Mouse (Mus musculus): ENCODE results near the gene Ube2c.

The Ube2c gene

GRCm38 (mm10) chr2:164769258-164770037 is at the start of gene Ube2c:
Gene Ube2c, plus strand, starts transcription at chr2:164769898.
- DNase-seq (ENCODE audit: low read depth in 1 of 2, low spot score in 2 of 2) = peak; percentile 94

- DNase-seq (ENCODE audit: low read depth in 1 of 2, low spot score in 2 of 2) = no peak
These were observed 46.4 kb upstream of the Ube2c start for GRCm38 (mm10) chr2:164723276-164723675.

DNA sequence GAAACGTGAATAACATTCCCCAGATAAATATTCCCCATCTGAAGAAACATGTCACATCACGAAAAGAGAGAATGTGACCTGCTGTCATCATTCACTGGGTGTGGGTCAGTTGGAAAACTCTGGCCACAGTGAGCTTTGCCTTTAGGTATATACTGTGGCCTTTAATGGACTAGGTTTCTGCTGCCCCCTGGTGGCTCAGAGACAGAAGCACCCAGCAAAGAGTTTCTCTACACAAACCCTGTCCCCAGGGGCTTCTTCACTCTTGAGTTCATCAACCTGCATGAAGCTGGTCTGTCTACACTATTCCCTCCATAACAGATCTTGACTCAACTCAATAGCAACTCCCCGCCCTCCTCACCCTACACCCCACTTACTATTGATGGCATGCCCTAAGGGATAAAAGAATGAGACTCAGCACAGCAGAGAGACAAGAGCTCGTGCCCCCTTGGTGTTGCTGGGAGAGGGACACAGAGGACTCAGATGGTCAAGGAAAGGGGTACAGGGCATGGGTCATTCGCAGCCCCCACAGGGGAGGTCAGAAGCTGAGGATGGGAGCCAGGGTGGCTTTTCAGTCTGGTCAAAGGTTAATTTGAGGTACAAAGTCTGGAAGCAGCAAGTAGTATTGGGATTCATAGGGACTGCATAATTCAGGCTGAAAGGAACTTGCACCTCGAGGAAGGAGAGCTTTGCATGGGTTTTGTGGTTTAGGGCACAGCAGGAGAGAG is 43.6 kb upstream of the Ube2c start:
- DNase-seq (ENCODE audit: low read depth in 1 of 2, low spot score in 2 of 2) = peak in 1 of 2 experiments; percentile 13

DNA sequence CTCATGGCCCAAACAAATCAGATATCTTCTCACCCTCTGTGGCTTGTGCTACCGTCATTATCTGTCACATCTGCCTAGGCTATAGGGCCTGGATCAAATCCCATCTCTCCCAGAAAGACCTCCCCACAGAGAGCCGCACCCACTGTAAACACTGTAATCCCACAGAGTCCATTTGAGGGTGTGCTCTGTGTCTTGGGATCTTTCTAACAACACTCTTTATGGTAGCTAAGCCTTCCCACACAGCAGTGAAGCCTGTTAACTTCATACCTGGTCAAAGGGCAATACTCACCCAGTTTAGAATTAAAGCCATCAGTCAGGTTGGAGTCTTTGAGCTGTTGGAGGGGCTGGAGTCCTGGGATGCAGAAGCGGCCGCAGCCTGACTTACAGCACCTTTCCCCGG is 38.0 kb upstream of the Ube2c start:
- no peak for DNase-seq (ENCODE audit: low read depth in 1 of 2, low spot score in 2 of 2)

GRCm38 (mm10) chr2:164733259-164733658 is 36.4 kb upstream of the Ube2c start:
- DNase-seq (ENCODE audit: low read depth in 1 of 2, low spot score in 2 of 2) = no peak

DNA sequence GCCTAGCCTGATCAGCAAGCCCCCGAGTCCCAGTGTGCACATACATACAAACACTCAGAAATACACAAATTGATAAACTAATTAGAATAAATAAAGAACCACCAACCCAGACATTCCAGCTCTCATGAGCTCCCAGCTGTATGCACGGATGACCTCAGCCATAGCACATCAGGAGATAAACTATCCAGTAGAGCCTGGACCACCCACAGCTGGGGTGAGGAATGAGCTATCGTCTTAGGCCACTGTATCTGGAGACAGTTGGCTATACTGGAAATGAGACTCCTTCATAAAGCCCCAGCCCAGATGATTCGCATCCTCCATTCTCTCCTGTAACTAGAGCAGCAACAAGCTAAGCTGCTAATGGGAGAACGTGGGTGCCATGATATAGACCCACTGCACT is 34.9 kb upstream of the Ube2c start:
- DNase-seq (ENCODE audit: low read depth in 1 of 2, low spot score in 2 of 2) = no peak

DNA sequence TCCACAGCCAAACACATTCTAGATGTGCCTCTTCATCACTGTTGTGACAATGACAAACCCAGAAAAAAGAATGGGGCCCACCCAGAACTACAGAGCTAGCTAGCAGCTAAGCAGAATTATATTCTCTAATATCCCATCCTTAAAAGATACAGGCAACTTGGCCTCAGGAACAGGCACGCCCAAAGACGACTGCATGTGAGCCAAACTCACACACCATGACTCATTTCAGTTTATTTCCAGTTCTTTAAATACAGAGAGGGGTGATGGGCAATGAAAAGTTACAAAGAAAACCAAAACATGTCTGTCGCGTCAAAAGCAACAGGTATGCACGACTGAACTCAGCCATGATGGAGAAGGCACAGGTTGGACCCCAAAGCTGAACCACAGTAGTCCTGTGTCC is 34.3 kb upstream of the Ube2c start:
- DNase-seq (ENCODE audit: low read depth in 1 of 2, low spot score in 2 of 2) = no peak

GRCm38 (mm10) chr2:164737377-164738090 is 32.2 kb upstream of the Ube2c start:
- no peak for DNase-seq (ENCODE audit: low read depth in 1 of 2, low spot score in 2 of 2)

DNA sequence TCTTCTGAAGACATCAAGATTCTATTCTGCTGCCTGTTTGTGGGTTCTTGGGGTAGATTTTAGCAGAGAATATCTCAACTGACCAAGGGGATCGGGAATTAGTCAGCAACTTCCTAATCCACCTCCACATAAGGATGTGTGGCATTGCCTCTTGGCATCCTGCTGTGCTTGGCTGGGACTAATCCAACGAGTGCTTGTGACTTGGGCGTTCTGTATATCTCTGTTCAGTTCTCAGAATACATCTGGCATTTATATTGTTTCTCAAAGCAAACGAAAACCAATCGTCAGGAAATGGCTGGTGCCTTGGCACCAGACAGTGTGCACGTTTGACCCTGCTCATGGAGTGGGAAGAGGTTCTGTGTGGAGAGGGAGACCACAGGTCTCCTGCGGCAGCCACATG is 29.8 kb upstream of the Ube2c start:
- no peak for DNase-seq (ENCODE audit: low read depth in 1 of 2, low spot score in 2 of 2)

- DNase-seq (ENCODE audit: low read depth in 1 of 2, low spot score in 2 of 2) = no peak
These were observed 24.7 kb upstream of the Ube2c start for GRCm38 (mm10) chr2:164744987-164745386.

DNA sequence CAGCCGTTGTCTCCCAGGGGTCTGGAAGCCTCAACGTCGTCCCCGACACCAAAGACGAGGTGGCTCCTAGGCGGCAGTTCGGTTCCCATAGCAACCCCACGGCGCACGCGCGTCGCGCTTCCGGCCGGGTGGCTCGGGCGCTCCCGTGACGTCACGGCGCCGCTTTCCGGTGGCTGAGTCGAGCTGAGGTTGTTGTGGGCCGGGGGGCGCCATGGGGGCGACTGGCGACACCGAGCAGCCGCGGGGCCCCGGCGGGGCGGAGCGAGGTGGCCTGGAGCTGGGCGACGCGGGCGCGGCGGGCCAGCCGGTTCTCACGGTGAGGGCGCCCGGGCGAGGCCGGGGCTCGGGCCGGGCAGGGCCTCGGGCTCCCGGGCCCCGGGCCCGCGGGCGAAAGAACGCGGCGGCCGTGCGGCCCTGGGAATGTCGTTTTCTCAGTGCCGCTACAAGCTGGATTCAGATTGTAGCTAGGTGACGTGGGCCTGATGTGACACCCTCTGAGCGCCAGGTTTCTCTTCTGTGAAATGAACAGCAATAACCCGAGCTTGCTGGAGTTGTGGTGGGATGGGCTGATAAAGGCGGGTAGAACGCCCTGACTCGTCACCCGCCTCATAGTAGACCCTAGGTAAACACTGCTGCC is 23.7 kb upstream of the Ube2c start, which contains the start of the genes Wfdc3 and Dnttip1:
TSS of gene Wfdc3 (minus strand) at position 89 of the 637 bp plus-strand sequence.
TSS of gene Dnttip1 (plus strand) at position 141 of the 637 bp plus-strand sequence.
- peak; percentile 68 to 85 for DNase-seq (ENCODE audit: low read depth in 1 of 2, low spot score in 2 of 2)

GRCm38 (mm10) chr2:164746693-164747092 is 23.0 kb upstream of the Ube2c start:
- no peak for DNase-seq (ENCODE audit: low read depth in 1 of 2, low spot score in 2 of 2)

- DNase-seq (ENCODE audit: low read depth in 1 of 2, low spot score in 2 of 2) = no peak
These were observed 21.5 kb upstream of the Ube2c start for GRCm38 (mm10) chr2:164748191-164748590.

GRCm38 (mm10) chr2:164748991-164749390 is 20.7 kb upstream of the Ube2c start:
- DNase-seq (ENCODE audit: low read depth in 1 of 2, low spot score in 2 of 2) = no peak

GRCm38 (mm10) chr2:164752454-164752853 is 17.2 kb upstream of the Ube2c start:
- DNase-seq (ENCODE audit: low read depth in 1 of 2, low spot score in 2 of 2) = no peak

GRCm38 (mm10) chr2:164754105-164754504 is 15.6 kb upstream of the Ube2c start:
- no peak for DNase-seq (ENCODE audit: low read depth in 1 of 2, low spot score in 2 of 2)

DNA sequence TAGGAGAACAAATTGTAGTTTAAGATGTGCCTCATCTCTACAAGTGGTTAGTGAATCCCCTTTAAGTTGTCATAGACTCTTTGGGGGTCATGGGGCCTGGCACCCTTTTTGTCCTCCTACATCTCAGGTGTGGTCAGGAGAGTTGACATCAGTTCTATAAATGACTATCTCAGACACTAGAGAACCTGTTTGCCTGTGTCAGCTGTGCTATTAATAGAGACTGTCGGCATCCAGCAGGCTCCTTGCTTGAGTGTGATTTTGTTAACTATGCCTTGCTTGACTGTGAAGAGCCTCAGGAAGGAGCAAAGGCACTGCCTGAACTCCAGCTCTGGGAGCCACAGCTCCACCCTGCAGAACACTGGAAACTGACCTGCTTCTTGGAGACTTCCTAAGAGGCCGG is 14.9 kb upstream of the Ube2c start:
- no peak for DNase-seq (ENCODE audit: low read depth in 1 of 2, low spot score in 2 of 2)

GRCm38 (mm10) chr2:164757841-164758240 is 11.9 kb upstream of the Ube2c start:
- DNase-seq (ENCODE audit: low read depth in 1 of 2, low spot score in 2 of 2) = no peak

DNA sequence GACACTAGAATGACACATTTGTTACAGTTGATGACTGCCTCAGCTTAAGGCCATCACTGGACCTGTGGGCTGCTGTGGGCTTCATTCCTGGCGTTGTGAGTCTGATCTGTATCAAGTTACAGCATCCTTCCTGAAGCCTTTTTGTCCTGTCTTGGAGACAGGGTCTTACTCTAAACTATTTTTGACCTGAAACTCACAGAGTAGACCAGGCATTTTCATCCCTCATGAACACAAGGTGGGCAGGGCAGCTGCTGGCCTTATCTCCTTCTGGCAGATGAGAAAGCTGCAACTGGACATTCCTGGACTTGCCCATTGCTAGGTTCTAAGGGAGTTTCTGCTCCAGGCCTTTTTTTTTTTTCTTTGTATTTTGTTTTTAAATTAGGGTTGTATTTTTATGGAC is 11.0 kb upstream of the Ube2c start:
- no peak for DNase-seq (ENCODE audit: low read depth in 1 of 2, low spot score in 2 of 2)

DNA sequence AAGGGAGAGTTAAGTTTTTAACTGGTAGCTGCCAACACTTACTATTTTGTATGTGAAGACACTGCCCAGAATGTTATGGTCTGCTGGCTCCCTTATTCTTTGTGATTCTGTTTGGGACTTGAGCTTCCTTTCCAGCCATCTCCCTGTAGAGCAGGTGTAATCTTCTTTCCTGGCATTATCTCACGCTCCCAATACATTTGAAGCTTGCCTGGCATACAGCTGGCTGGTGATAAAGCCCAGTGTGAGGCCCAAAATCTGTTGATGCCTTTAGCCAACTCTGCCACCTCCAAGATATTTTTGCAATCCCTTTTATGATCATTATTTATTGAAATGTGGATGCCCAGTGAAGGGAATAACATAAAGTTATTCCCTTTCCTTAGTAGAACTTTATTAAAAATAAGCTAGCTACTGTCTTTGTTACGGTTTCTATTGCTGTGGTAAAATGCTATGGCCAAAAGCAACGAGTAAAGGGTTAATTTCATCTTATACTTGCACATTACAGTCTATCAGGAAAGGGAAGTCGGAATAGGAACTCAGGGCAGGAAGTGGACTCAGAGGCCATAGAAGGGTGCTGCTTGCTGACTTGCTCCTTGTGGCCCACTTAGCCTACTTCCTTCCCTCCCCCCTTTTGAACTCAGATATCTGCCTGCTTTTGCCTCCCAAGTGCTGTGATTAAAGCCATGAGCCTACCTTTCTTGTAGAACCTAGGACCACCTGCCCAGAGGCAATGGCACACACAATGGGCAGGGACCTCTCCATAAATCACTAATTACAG is 9.5 kb upstream of the Ube2c start:
- DNase-seq (ENCODE audit: low read depth in 1 of 2, low spot score in 2 of 2) = no peak
